Mouse (Mus musculus): ENCODE measurements at regions not wholly inside any gene's neighbourhood (a gene's known extent, or its start where the extent isn't known, plus 50 kb on each side); places are given as distances from the start of the nearest gene placed in this dataset.

DNA sequence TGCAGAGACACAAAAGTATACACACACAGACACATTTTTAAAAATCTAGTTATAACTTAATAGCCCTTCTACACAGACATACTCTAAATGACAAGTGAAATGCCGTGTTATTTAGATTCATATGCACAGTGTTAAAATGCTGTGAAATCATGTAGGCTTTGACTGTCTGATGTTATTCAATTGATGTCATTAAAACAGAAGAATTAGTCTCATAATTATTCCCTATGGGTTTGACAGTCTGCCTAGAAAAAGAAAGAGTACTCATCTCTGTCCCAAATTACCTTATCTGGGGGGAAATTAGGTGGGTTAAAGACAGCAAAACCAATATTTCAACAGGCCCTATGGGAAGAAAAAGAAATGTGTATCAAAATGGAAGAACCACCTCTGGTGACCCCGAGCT is 339.0 kb downstream of the Gm11361 start:
- DNase-seq (ENCODE audit: extremely low spot score in 1 of 2, low spot score in 1 of 2) = no peak

DNA sequence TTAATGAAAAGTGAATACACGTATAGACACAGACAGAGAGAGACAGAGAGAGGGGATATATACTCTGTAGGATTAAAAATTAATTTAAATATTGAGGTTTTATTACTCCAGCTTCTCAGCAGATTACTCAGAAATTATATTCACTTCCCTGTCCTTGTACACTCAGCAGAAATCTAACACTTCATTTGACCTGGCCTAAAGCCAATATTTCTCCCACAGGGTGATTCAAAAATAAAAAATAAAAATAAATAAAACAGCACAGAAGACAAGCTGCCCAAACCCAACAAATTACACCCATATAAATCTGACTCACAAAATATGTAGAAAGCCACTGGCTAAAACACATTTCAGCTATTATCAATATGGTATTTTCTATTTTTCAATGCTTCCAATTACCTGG is 334.8 kb downstream of the Gm11361 start:
- DNase-seq (ENCODE audit: extremely low spot score in 1 of 2, low spot score in 1 of 2) = no peak

DNA sequence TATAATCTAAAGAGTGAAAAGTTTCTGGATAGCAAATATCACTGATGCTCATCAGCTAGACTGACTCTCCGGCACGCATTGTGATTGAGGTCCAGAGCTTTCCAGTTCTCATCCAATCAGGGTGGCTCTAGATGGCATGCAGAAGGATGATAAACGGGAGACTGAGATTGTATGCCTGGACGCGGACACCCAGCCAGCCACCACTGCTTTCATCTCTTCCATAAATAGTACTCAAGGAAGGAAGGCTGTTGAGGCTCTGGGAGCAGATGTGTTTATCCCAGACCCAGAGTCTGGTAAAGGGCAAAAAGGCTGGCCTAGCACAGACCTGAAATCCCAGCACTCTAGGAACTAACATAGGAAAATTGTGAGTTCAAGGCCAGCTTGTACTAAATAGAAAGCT is 330.6 kb downstream of the Gm11361 start:
- no peak for DNase-seq (ENCODE audit: extremely low spot score in 1 of 2, low spot score in 1 of 2)

- DNase-seq (ENCODE audit: extremely low spot score in 1 of 2, low spot score in 1 of 2) = no peak
Measured at GRCm38 (mm10) chr13:28586693-28587092, 329.4 kb downstream of the Gm11361 start.

DNA sequence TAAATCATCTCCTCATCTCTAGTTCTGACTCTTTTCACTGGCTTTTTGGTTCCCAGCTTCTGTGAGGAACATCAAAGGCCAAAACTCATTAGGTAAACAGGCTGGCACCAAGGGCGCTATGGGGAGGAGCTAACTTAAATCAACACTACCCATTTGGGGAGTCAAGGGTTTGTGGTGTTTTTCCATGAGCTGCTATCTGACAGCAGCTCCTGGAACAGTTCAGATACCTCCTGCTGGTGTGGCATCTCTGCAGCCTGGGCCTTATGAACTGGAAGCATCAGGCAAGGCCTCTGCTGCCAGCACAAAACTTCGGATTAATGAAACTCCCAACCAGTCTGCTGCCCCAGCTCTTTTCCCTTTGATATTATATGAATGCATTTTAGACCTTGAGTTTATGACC is 328.8 kb downstream of the Gm11361 start:
- no peak for DNase-seq (ENCODE audit: extremely low spot score in 1 of 2, low spot score in 1 of 2)

DNA sequence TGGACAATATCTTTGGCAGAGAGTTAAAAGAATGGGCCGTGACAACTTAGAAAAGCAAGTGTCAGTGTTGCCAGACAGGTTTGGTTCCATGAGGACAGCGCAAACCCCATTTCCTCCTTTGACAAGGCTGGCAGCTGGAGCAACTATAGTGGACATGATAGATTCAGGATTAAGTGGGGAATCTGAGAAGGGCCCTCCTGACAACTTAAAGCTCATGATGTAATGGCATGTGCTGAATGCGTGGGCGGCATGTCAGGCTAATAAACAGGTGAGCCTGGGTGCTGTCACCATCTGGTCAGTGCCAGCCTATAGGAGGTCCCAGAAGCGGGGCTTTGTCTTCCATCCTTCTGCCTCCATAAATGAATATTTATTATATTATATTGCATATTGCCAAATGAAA is 326.3 kb downstream of the Gm11361 start:
- no peak for DNase-seq (ENCODE audit: extremely low spot score in 1 of 2, low spot score in 1 of 2)

- no peak for DNase-seq (ENCODE audit: extremely low spot score in 1 of 2, low spot score in 1 of 2)
Measured at GRCm38 (mm10) chr13:28575202-28575851, 318.0 kb downstream of the Gm11361 start.

DNA sequence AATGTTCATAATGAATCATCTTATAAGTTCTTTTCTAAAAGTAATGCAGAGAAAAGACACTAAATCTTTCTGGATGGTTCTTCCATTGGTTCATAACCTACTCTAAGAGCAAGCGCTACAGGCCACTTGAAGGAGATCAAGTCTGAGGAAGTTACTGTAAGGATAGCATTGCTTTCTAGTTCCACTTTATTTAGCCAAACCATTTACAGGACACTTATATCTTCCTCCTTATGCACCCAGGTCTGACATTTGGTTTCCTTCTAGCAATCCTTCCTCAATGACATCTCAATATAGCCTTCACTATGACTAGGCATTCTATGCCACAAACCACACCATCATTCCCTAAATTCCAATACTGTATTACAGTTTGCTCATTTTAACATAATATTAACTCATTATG is 316.0 kb downstream of the Gm11361 start:
- DNase-seq (ENCODE audit: extremely low spot score in 1 of 2, low spot score in 1 of 2) = no peak

- DNase-seq (ENCODE audit: extremely low spot score in 1 of 2, low spot score in 1 of 2) = no peak
Measured at GRCm38 (mm10) chr13:28572448-28572847, 315.1 kb downstream of the Gm11361 start.

DNA sequence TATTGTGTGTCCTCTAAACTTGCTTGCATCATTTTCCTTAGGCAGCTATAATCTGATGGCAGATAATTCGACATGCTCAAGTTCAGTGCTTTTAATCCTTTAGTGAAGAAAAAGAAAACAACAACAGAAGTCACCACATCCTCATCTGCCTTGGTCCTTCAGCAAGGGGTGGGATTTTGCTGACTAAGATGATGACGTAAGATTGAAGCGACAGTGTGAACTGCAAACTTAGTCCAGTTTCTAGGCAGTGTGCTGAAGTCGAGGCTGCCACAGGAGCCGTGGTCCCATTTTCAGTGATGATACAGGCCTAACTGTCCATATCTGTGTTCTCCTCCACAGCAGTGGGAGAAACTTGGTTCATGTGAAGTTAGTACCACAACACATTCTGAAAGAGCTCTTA is 314.4 kb downstream of the Gm11361 start:
- no peak for DNase-seq (ENCODE audit: extremely low spot score in 1 of 2, low spot score in 1 of 2)

- DNase-seq (ENCODE audit: extremely low spot score in 1 of 2, low spot score in 1 of 2) = no peak
Measured at GRCm38 (mm10) chr13:28563585-28563984, 306.3 kb downstream of the Gm11361 start.

DNA sequence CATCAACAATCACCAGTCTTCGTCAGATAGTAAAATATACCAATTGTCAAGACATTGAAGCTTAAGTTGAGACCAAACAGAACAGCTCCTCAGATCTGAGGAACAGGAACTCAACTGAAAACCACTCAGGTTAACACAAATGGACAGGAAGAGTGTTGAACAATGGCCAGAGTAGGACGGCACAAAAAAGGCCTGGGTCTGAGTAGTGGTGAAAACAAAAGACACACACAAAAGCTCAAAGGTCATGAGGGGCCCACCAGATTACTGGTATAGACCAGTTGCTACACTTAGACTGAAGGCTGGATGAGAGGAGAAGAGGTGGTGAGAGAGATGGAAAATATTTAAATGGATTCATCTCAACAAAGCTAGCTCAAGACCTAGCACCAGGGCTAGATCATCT is 302.8 kb downstream of the Gm11361 start:
- no peak for DNase-seq (ENCODE audit: extremely low spot score in 1 of 2, low spot score in 1 of 2)

GRCm38 (mm10) chr13:28557032-28557570 is 299.8 kb downstream of the Gm11361 start:
- no peak for DNase-seq (ENCODE audit: extremely low spot score in 1 of 2, low spot score in 1 of 2)

DNA sequence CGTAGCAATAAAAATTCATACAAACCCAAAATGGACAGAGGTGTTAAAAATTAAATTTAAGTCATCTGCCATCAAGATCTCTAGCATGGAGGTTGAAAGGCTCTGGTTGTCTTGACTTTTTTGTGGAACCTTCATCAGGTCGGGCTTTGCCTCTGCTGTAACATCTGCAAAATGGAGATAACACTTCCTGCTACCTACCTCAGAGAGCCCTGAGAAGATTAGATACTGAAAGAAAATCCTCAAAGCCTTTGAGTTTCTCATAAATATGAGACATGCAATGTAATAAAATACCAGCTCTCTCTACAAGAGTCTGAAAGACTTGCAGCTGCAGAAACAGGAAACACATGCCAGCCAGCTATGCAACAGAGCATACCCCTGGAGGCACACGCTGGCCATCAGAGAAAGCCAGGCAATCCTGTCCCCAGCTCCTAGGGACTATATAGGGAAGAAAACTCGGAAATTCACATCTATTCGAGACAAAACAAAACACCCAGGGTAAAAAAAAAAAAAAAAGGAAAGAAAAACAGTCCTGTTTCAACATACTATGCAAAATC is 299.1 kb downstream of the Gm11361 start:
- no peak for DNase-seq (ENCODE audit: extremely low spot score in 1 of 2, low spot score in 1 of 2)

DNA sequence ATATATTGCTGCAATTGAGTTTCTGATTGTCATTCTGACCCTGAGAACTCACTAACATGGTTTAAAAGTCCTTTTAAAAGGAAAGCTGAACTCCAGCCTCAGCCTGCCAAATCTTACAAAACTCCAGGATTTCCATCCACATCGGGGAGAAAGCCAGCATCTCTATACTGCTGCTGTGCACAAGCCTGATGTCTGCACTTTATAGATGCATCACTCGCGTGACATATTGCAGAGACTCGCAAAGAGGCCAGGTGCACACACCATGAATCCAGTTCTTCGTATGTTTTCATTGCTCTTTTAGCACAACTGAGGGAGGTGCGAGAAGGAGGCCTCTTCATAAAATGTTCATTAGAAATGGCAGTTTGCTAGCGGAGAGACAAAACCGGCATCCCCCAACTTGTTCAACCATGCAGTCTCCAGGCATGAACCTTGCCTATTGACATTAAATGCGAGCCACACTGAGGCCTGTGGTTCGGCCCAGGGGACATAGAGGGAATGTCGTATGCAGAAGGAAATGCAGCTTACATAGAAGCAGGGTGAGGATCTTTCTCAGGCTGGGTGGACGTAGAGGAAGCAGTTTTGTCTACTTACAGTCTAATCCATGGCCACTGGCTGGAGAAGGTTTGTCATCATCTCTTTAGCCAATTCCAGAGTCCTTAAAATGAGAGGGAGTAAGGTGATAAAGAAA is 297.0 kb downstream of the Gm11361 start:
- no peak for DNase-seq (ENCODE audit: extremely low spot score in 1 of 2, low spot score in 1 of 2)

DNA sequence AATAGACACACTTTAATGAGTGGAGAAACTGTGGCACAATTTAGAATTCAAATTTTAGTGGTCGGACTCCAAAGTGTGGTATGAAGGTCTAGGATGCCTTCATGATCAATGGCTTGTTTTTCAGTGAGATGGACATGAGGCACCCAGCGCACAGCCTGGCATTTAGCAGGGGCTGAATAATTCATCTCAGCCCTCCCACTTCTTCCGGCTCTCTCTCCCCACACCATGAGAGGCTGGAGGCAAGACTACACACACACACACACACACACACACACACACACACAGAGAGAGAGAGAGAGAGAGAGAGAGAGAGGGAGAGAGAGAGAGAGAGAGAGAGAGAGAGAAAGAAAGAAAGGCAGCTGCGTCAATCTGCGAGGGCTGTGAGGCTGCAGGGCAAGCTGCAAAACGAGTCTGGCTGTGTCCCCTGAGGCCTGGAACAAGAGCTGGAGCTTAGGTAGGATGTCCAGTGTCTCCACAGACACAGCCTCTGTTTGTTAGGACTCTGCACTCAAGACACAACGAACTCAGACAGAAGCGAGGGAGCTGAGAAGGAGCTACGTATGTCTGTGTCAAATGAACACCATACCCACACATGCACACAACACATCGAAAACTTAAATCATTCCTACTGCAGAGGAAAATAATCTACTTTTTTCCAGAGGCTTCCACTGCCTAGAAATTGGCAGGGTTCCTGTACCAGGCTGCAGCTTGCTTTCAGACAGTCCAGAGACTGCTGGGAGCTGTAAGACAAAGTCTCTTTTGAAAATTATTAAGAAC is 295.8 kb downstream of the Gm11361 start:
- no peak for DNase-seq (ENCODE audit: extremely low spot score in 1 of 2, low spot score in 1 of 2)

GRCm38 (mm10) chr13:28551555-28551954 is 294.2 kb downstream of the Gm11361 start:
- DNase-seq (ENCODE audit: extremely low spot score in 1 of 2, low spot score in 1 of 2) = no peak

- DNase-seq (ENCODE audit: extremely low spot score in 1 of 2, low spot score in 1 of 2) = no peak
Measured at GRCm38 (mm10) chr13:28545797-28546196, 288.5 kb downstream of the Gm11361 start.

GRCm38 (mm10) chr13:28545337-28545736 is 288.0 kb downstream of the Gm11361 start:
- DNase-seq (ENCODE audit: extremely low spot score in 1 of 2, low spot score in 1 of 2) = no peak

DNA sequence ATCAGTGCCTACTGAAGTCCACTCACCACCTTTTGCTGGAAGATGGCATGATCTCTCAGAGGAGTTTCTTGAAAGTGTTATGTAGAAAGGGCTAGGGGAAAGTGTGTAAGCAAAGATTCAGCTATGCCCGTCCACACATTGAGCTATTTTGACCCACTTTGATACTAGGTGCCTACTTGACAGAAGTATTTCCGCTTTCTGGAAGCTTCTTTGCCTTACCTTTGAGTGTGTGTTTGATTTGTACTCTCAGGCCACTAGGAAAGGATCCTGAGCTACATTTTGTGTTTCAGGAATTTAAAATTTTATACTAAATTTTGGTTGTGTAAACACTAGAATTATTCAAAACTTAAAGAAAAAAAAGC is 287.5 kb downstream of the Gm11361 start:
- no peak for DNase-seq (ENCODE audit: extremely low spot score in 1 of 2, low spot score in 1 of 2)
